Comparison of ENCODE assay signal across 19 mouse cellular contexts in genomic region chr8:103395316-103395715, GRCm38 (mm10).
DNase-seq lines count a peak whose midpoint lies in the region; ATAC-seq and TF ChIP-seq lines count a peak whose summit lies in the region.
"Had no signal": no experiment of that assay in that cellular context is flagged by ENCODE, and none has a peak within 500 bp of the region (broad histone marks: within the 10 kb centered on the region; RNA-seq: fewer than 3 reads in every experiment).

No protein-coding gene starts in this region.

- H3K9me3 ChIP-seq in forebrain, embryonic 10.5 days: no peaks in the 10 kb centered on the region
- no peaks in the 10 kb centered on the region for H3K9me3 ChIP-seq in forebrain, postnatal 0 days (ENCODE audit: low read length)
- H3K9me3 ChIP-seq in neural tube, embryonic 11.5 days (ENCODE audit: control insufficient read depth, low read length): no peaks in the 10 kb centered on the region
- H3K9me3 ChIP-seq: embryonic facial prominence, embryonic 13.5 days; heart, embryonic 12.5 days; hindbrain, embryonic 15.5 days had no signal

- H3K4me3 ChIP-seq in forebrain, embryonic 10.5 days: no peak overlapping the region
- no peak overlapping the region for H3K4me3 ChIP-seq in forebrain, postnatal 0 days (ENCODE audit: low read depth, low read length)
- H3K4me3 ChIP-seq in neural tube, embryonic 11.5 days (ENCODE audit: low read depth, low read length): no peak overlapping the region
- H3K4me3 ChIP-seq: embryonic facial prominence, embryonic 13.5 days; heart, adult 2 months; heart, embryonic 12.5 days; hindbrain, embryonic 15.5 days had no signal

- peaks cover 17% of the 10 kb centered on the region for H3K4me1 ChIP-seq in forebrain, embryonic 10.5 days
- no peaks in the 10 kb centered on the region for H3K4me1 ChIP-seq in forebrain, postnatal 0 days (ENCODE audit: insufficient read depth)
- H3K4me1 ChIP-seq in neural tube, embryonic 11.5 days (ENCODE audit: control insufficient read depth, insufficient read depth, low read length): no peaks in the 10 kb centered on the region
- H3K4me1 ChIP-seq: heart, embryonic 12.5 days had no signal

- H3K9ac ChIP-seq in forebrain, postnatal 0 days: no peak overlapping the region
- no peak overlapping the region for H3K9ac ChIP-seq in neural tube, embryonic 11.5 days (ENCODE audit: low read length)
- H3K9ac ChIP-seq: embryonic facial prominence, embryonic 13.5 days; heart, embryonic 12.5 days; hindbrain, embryonic 15.5 days had no signal

- peak; percentile 39 for DNase-seq in forebrain, embryonic 10.5 days (ENCODE audit: extremely low spot score, low spot score)
- DNase-seq in forebrain, postnatal 0 days: no peak
- DNase-seq in heart, adult 11 months: peak; percentile 66
- DNase-seq in heart, adult 9 months (ENCODE audit: low spot score in 2 of 2): no peak
- no peak for DNase-seq in neural tube, embryonic 11.5 days (ENCODE audit: low spot score)
- DNase-seq in neural tube, embryonic 10.5 days (ENCODE audit: extremely low spot score, low spot score): no peak
- no peak for DNase-seq in spleen, adult 12 weeks (ENCODE audit: low spot score)
- no peak for DNase-seq in thymus, postnatal 14 days
- DNase-seq: adrenal gland, postnatal 10 days; cerebellum, adult 18-20 months; cerebellum, adult 9-11 months; cerebellum, postnatal 36 days; gastrocnemius, postnatal 10 days; heart, adult 2 months; heart, postnatal 36 days had no signal

- no peak for TF ChIP-seq CTCF in forebrain, postnatal 0 days (IDR thresholded peaks at IDR 0.05; ENCODE audit: low read depth)

- peaks cover 28% of the 10 kb centered on the region for H3K27me3 ChIP-seq in forebrain, embryonic 10.5 days (ENCODE audit: poor library complexity, severe bottlenecking)
- H3K27me3 ChIP-seq in forebrain, postnatal 0 days (ENCODE audit: insufficient read depth, low read length): no peaks in the 10 kb centered on the region
- no peaks in the 10 kb centered on the region for H3K27me3 ChIP-seq in neural tube, embryonic 11.5 days (ENCODE audit: control insufficient read depth, insufficient read depth, low read length)
- H3K27me3 ChIP-seq: embryonic facial prominence, embryonic 13.5 days; heart, embryonic 12.5 days; hindbrain, embryonic 15.5 days had no signal

- 0 out of 2 replicates have a peak overlapping the region, but pooled peaks have one; percentile 42 for H3K27ac ChIP-seq in forebrain, embryonic 10.5 days
- H3K27ac ChIP-seq in forebrain, postnatal 0 days (ENCODE audit: low read depth, low read length): no peak overlapping the region
- no peak overlapping the region for H3K27ac ChIP-seq in neural tube, embryonic 11.5 days (ENCODE audit: low read depth, low read length)
- H3K27ac ChIP-seq: embryonic facial prominence, embryonic 13.5 days; heart, adult 2 months; hindbrain, embryonic 15.5 days had no signal

- no peak overlapping the region for H3K4me2 ChIP-seq in forebrain, postnatal 0 days (ENCODE audit: low read depth)
- H3K4me2 ChIP-seq in neural tube, embryonic 11.5 days (ENCODE audit: low read depth): no peak overlapping the region
- H3K4me2 ChIP-seq: embryonic facial prominence, embryonic 13.5 days; heart, embryonic 12.5 days; hindbrain, embryonic 15.5 days had no signal

- 10% methylated on average over 4 of the region's 4 CpGs for WGBS in forebrain, embryonic 10.5 days
- WGBS in forebrain, postnatal 0 days: 9% methylated on average over 4 of the region's 4 CpGs
- 9% methylated on average over 4 of the region's 4 CpGs for WGBS in neural tube, embryonic 11.5 days

- ATAC-seq in forebrain, postnatal 0 days: no peak
- peak; percentile 35; the same call in 1 of the 2 replicates for ATAC-seq in neural tube, embryonic 11.5 days (ENCODE audit: insufficient read depth, low FRiP score, low TSS enrichment)
- ATAC-seq: intestine, embryonic 16.5 days had no signal

- H3K36me3 ChIP-seq in forebrain, embryonic 10.5 days (replicated peaks): no peaks in the 10 kb centered on the region
- H3K36me3 ChIP-seq in forebrain, postnatal 0 days (ENCODE audit: insufficient read depth): no peaks in the 10 kb centered on the region
- H3K36me3 ChIP-seq in neural tube, embryonic 11.5 days (ENCODE audit: control insufficient read depth, insufficient read depth, low read length): no peaks in the 10 kb centered on the region
- H3K36me3 ChIP-seq: embryonic facial prominence, embryonic 13.5 days; heart, embryonic 12.5 days; hindbrain, embryonic 15.5 days had no signal

Comparison
In these comparisons a context has a peak if more than half of its experiments do, and no peak if none do; other contexts are left out.
1. DNase-seq: peak in forebrain, embryonic 10.5 days (single experiment) and heart, adult 11 months (single experiment); none in forebrain, postnatal 0 days (single experiment), heart, adult 9 months (0 of 2), neural tube, embryonic 11.5 days (single experiment), neural tube, embryonic 10.5 days (single experiment), spleen, adult 12 weeks (single experiment) and thymus, postnatal 14 days (single experiment).